Mouse (Mus musculus): ENCODE data around the gene Fam126b. TPM values are rescaled to one million over a fixed set of nuclear protein-coding genes. Genes with fewer than 3 reads are reported as not detected.
"Not testable (repeated sequence)": the region's sequence is repeated elsewhere in the genome, so short reads cannot be mapped to it uniquely, and the experiment has no call there.

The Fam126b gene
- total RNA-seq, 1 experiment from 2014 or later: 31.4 TPM

DNA sequence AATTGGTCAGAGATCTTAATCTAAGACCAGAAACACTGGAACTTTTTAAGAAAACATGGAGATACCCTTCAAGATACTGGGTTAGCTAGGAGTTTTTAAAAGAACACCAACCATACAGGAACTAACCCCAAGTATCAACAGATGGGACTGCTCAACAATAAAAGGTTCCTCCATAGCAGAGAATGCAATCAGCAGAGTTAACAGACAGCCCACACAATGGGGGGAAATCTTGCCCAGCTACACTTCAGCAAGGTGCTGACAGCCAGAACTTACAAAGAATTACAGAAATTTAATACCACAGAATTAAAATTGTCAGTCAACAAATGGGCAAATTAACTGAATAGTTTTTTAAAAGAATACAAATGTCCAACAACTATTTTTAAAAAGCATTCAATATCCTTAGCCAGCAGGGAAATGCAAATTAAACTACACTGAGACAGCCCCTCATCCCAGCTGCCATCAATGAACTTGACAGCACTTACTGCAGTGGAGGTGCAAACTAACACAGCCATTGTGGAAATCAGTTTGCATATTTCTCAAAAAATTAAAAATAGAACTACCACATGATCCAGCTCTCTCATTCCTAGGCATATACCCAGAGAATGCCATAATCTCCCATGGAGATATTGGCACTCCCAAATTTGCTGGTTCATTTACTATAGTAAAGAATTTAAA is 17.5 kb downstream of the Fam126b start:
- no peak for DNase-seq

DNA sequence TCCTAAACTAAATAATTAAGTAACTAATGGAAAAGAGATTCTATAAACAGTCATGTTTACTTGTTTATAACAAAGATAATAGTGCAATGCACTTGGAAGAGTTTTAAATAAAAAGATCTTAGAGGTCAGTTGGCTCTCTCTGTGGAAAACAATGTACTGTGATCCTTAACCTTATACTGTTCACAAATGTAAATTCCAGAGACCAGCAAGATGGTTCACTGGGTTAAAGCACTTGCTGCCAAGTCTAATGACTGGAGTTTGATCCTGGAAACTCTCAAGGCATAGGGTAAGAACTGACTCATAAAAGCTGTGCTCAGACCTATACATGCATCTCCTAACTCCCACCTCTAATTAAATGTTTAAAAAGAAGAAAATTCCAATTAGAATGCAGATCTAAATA is 19.5 kb downstream of the Fam126b start:
- DNase-seq: no peak

DNA sequence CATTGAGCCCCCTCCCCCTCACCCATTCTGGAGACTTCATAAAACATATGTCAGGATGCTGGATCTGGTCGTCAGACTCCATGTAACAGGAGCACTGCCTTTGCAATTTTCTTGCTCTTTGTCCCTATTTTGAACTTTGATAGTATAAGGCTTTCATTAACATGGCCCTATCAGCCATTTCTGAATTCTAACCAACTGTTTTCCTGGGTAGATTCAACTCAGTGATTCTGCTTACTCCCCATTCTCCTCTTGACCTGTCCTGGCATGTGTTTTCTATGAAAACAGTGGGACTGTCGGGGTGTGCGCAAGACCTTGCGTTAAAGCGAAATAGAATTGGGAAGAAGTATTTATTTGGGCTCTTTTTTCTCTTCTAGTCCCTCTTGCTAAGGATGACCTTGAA is 21.1 kb downstream of the Fam126b start:
- DNase-seq: no peak

- DNase-seq: peak; percentile 47
Observed at GRCm38 (mm10) chr1:58562455-58562854, 23.7 kb downstream of the Fam126b start.

GRCm38 (mm10) chr1:58560370-58560769 is 25.8 kb downstream of the Fam126b start:
- not testable (repeated sequence) for DNase-seq

- no peak for DNase-seq
Observed at GRCm38 (mm10) chr1:58541386-58541785, 44.7 kb downstream of the Fam126b start.

GRCm38 (mm10) chr1:58507249-58507648 is 78.9 kb downstream of the Fam126b start:
- no peak for DNase-seq

GRCm38 (mm10) chr1:58504577-58505254 is 81.4 kb downstream of the Fam126b start, which contains the start of gene Orc2:
Orc2 (minus strand) TSS chr1:58505109.
- peak; percentile 93 for DNase-seq

GRCm38 (mm10) chr1:58503793-58504370 is 82.2 kb downstream of the Fam126b start:
- no peak for DNase-seq

DNA sequence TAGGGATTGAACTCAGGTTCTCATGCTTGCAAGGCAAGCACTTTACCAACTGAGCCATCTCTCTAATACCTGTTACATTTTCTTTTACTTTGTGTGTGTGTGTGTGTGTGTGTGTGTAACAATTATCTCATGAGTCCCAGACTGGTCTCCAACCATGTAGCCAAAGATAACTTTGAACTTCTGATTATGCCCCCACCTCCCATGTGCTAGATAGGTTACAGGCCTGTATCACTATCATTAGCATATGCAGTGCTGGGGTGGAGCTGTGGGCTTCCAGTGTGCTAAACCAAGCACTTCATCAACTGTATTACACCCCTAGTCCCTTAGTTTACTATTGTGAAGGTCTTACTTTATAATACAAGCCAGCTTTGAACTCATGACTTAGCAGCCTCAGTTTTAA is 83.0 kb downstream of the Fam126b start:
- DNase-seq: no peak

GRCm38 (mm10) chr1:58498758-58499157 is 87.4 kb downstream of the Fam126b start:
- DNase-seq: no peak

DNA sequence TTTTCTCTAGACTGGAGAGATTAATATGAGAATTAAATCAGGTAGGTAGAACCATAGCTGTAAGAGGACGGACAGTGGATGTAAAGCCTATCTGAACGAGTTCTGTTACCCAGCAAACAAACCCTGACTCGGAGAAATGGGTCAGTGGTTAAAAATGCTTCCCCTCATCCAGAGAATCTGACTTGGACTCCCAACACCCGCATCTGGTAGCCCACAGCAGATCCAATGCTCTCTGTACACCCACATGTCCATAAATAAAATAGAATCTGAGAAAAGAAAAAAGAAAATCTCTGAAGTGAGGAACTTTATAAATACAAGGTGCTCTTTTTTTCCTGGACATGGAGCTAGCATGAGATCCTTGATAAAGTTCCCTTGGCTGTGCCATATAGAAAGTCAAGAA is 88.4 kb downstream of the Fam126b start:
- no peak for DNase-seq

GRCm38 (mm10) chr1:58495603-58496002 is 90.5 kb downstream of the Fam126b start:
- no peak for DNase-seq

DNA sequence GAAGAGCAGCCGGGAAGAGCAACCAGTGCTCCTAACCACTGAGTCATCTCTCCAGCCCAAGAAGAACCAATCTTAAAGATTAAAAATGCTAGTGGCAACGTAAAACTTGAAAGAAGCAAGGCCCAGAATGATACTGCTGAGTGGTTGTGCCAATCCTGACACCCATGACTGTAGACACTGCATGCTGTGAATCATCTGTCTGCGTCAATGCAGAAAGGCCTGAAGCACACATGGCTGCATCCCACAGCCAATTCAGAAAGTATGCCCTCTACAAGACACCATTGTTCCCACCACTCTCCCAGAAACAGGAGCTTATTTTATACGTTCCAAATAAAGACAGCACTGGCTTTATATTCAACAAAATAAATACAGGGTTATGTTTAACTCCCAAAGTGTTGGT is 103.5 kb downstream of the Fam126b start:
- no peak for DNase-seq

- no peak for DNase-seq
Observed at GRCm38 (mm10) chr1:58475662-58476061, 110.5 kb downstream of the Fam126b start.

Other genes with a start within 250 kb of the Fam126b start
- 131 and 160 TPM in 2 replicates for gene Bzw1, start 193.4 kb downstream of the Fam126b start, total RNA-seq (2021)
- 168 and 186 TPM in 2 replicates for gene Clk1, start 162.3 kb downstream of the Fam126b start, total RNA-seq (2021)
- gene Nif3l1, start 141.2 kb downstream of the Fam126b start, total RNA-seq (2021): 13.3 and 22.0 TPM in 2 replicates
- 37.9 and 38.5 TPM in 2 replicates for gene Ppil3, start 140.8 kb downstream of the Fam126b start, total RNA-seq (2021)
- gene Orc2, start 81.2 kb downstream of the Fam126b start, total RNA-seq (2021): 21.6 and 23.1 TPM in 2 replicates
- gene Ndufb3, start 61 bp upstream of the Fam126b start, total RNA-seq (2021): 123 and 131 TPM in 2 replicates
- gene Als2cr12, start 109.7 kb upstream of the Fam126b start, total RNA-seq (2021): 0.91 and 1.00 TPM in 2 replicates
- 104 and 122 TPM in 2 replicates for gene Cflar, start 125.2 kb upstream of the Fam126b start, total RNA-seq (2021)
- gene Casp8, start 209.1 kb upstream of the Fam126b start, total RNA-seq (2021): 19.7 and 20.4 TPM in 2 replicates